Comparison of ENCODE assay signal across 8 mouse cellular contexts in genomic region chr15:25364819-25365463, GRCm38 (mm10). TPM values are rescaled to one million over a fixed set of nuclear protein-coding genes. Genes with fewer than 3 reads are reported as not detected.
A peak's percentile ranks its signal among the peaks of the same experiment; 100 is the strongest.
DNase-seq lines count a peak whose midpoint lies in the region; ATAC-seq and TF ChIP-seq lines count a peak whose summit lies in the region.

No protein-coding gene starts in this region.

- peak overlapping the region; percentile 41 for H3K4me3 ChIP-seq in cerebellum, adult 2 months (replicated peaks; ENCODE audit: insufficient read depth, low read depth, low read length)
- peak overlapping the region; percentile 15 for H3K4me3 ChIP-seq in forebrain, embryonic 14.5 days (ENCODE audit: low read depth, low read length)
- H3K4me3 ChIP-seq in liver, embryonic 15.5 days (replicated peaks): peak overlapping the region; percentile 35

- peak; percentile 10 for ATAC-seq in forebrain, embryonic 14.5 days
- no peak for ATAC-seq in liver, embryonic 15.5 days (ENCODE audit: insufficient read depth)
- ATAC-seq in frontal cortex, adult (ENCODE audit: low TSS enrichment): no peak

- peak overlapping the region; percentile 61 for H3K9ac ChIP-seq in forebrain, embryonic 14.5 days (ENCODE audit: low read length)
- H3K9ac ChIP-seq in liver, embryonic 15.5 days: no peak overlapping the region

- no peaks in the 10 kb centered on the region for H3K27me3 ChIP-seq in cerebellum, adult 2 months (ENCODE audit: control insufficient read depth, insufficient read depth, low read length)
- no peaks in the 10 kb centered on the region for H3K27me3 ChIP-seq in forebrain, embryonic 14.5 days (replicated peaks; ENCODE audit: control insufficient read depth, insufficient read depth, low read length)
- H3K27me3 ChIP-seq in liver, embryonic 15.5 days: peaks cover 24% of the 10 kb centered on the region

- no peaks in the 10 kb centered on the region for H3K4me1 ChIP-seq in cerebellum, adult 2 months (ENCODE audit: control insufficient read depth, insufficient read depth, low read length)
- H3K4me1 ChIP-seq in forebrain, embryonic 14.5 days (ENCODE audit: control insufficient read depth, insufficient read depth, low read length): peaks cover 36% of the 10 kb centered on the region
- no peaks in the 10 kb centered on the region for H3K4me1 ChIP-seq in liver, embryonic 15.5 days (replicated peaks)

- TF ChIP-seq CTCF in cerebellum, adult 2 months (IDR thresholded peaks at IDR 0.05; ENCODE audit: borderline replicate concordance, insufficient read depth, low read depth, low read length): no peak

- H3K9me3 ChIP-seq in forebrain, embryonic 14.5 days (replicated peaks; ENCODE audit: control insufficient read depth, low read length): no peaks in the 10 kb centered on the region
- H3K9me3 ChIP-seq in liver, embryonic 15.5 days (replicated peaks): no peaks in the 10 kb centered on the region

- H3K36me3 ChIP-seq in forebrain, embryonic 14.5 days (ENCODE audit: control insufficient read depth, insufficient read depth, low read length): peaks cover 22% of the 10 kb centered on the region
- no peaks in the 10 kb centered on the region for H3K36me3 ChIP-seq in liver, embryonic 15.5 days (replicated peaks)

- H3K4me2 ChIP-seq in forebrain, embryonic 14.5 days (ENCODE audit: low read length): peak overlapping the region; percentile 53
- H3K4me2 ChIP-seq in liver, embryonic 15.5 days: peak overlapping the region; percentile 61

- no peak for TF ChIP-seq POLR2A in cerebellum, adult 2 months (IDR thresholded peaks at IDR 0.05; ENCODE audit: borderline replicate concordance, insufficient read depth, low read length)

- H3K27ac ChIP-seq in cerebellum, adult 2 months (ENCODE audit: insufficient read depth, low read length): no peak overlapping the region
- peak overlapping the region; percentile 16 for H3K27ac ChIP-seq in forebrain, embryonic 14.5 days (ENCODE audit: low read depth, low read length)
- no peak overlapping the region for H3K27ac ChIP-seq in liver, embryonic 15.5 days (replicated peaks)

- peak in 1 of 2 experiments; percentile 21 for DNase-seq in cerebellum, adult 2 months
- no peak for DNase-seq in cerebellum, adult 8-10 months
- peak; percentile 16 for DNase-seq in 3134 (ENCODE audit: extremely low read depth, insufficient read length, low spot score)
- no peak for DNase-seq in forebrain, embryonic 14.5 days (ENCODE audit: low spot score)
- no peak for DNase-seq in right cerebral cortex, adult 2 months (ENCODE audit: low spot score in 2 of 2)
- DNase-seq in adrenal gland, postnatal 25 days: no peak

- WGBS in cerebellum, adult 2 months: 54% methylated on average over 23 of the region's 23 CpGs
- 15% methylated on average over 23 of the region's 23 CpGs for WGBS in forebrain, embryonic 14.5 days
- WGBS in liver, embryonic 15.5 days (ENCODE audit: insufficient replicate concordance): 51% methylated on average over 23 of the region's 23 CpGs

RNA-seq across cellular contexts. Expression of gene Basp1, which starts 48.6 kb away (rescaled TPM):
- 58.4 and 74.3 TPM in 2 replicates for polyA plus RNA-seq in cerebellum, adult 2 months (2012; rRNA removed)
- polyA plus RNA-seq in forebrain, embryonic 14.5 days (2014; fragmentation: Nextera tagmentation; extraction: Ambion mirVana): 154 and 164 TPM in 2 replicates
- polyA plus RNA-seq in liver, embryonic 15.5 days (2015; fragmentation: Nextera tagmentation; extraction: Ambion mirVana): 2.0 and 2.3 TPM in 2 replicates
- total RNA-seq in adrenal gland, postnatal 25 days (2021): 5.2 and 5.8 TPM in 2 replicates

Comparison
In these comparisons a context has a peak if more than half of its experiments do, and no peak if none do; other contexts are left out.
1. RNA of gene Basp1, which starts 48.6 kb away (polyA plus RNA-seq): 154 to 164 TPM in forebrain, embryonic 14.5 days and 58.4 to 74.3 TPM in cerebellum, adult 2 months; 2.0 to 2.3 TPM in liver, embryonic 15.5 days; every median in the first group is over 10 times any median in the second.
2. Peak in every context shown above with its lines, with median percentiles within 50 percentile points of each other: H3K4me3 ChIP-seq.